Mouse (Mus musculus): ENCODE data around the gene Hal.

The Hal gene

GRCm38 (mm10) chr10:93488066-93488827, at the start of gene Hal:
Hal (plus strand) TSS chr10:93488768.
- DNase-seq: peak; percentile 38 to 54

DNA sequence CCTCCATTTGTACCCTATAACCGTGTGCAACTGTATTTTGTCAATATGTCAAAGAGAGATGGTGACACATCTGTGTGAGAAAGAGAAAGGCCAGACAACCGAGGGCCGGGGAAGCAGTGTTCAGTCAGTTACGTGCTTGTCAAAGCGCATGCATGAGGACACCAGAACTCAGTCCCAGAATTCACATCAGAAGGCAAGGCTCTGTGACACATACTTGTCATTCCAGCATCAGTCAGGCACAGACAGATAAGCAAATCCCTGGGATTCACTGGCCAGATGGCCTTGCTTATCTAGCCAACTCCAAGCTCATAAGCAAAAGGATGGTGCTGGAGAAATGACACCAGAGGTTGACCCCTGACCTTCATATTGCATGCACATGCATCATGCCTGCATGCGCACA, 47.1 kb upstream of the Hal start:
- no peak for DNase-seq

- DNase-seq: no peak
Measured at GRCm38 (mm10) chr10:93442183-93442582, 46.4 kb upstream of the Hal start.

DNA sequence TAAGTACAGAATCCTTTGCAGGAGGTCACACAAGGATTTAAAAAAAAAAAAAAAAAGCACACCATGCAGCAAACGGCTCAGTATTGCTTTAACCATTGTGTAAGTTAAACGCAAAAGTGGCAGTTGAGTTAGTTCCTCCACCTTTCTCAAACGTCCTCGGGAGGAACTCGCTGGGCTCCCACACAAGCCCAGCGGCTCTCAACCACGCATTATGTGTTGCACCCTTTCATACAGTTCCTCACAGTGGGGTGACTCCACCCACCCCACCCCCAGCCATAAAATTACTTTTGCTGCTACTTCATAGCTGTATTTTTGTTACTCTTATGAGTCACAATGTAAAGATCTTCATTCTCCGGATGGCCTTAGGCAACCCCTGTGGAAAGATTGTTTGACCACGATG, 44.2 kb upstream of the Hal start:
- no peak for DNase-seq

DNA sequence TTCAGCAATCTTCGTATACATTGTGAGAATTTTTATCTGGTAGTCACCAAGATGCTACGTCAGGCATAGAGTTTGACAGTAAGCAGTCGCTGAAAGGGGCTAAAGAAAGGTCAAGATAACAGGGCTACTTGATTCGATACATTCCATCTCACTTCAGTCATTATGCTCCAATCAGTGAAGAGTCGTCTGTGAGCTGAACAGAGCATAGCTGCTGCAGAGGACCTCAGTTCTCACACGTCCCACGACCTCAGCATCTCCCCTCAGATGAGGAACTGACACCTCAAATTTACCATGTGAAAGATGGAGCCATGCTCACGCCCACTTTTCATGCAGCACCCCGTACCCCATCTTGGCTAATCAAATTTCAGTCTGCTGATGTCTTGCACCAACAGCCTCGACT, 41.2 kb upstream of the Hal start:
- DNase-seq: no peak

GRCm38 (mm10) chr10:93454652-93455014, 33.9 kb upstream of the Hal start:
- no peak for DNase-seq

DNA sequence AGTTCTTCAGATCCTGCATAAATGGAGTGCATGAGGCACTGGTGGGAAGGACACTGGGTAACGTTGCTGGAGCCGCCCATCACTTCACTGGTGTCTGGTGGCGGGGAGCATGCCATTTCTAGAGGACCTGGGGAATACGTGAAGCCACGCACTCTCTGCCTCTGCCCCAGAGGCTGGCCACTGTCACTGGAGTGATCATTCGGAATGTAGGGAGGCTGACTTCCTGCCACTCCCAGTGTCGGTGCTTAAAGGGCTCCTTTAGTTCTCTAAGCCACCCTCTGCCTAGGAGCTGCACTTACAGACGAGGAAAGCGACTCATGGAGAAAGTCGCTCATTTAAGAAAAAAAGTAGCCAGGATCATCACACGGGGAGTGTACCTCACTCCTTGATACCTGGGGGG, 28.5 kb upstream of the Hal start:
- no peak for DNase-seq

DNA sequence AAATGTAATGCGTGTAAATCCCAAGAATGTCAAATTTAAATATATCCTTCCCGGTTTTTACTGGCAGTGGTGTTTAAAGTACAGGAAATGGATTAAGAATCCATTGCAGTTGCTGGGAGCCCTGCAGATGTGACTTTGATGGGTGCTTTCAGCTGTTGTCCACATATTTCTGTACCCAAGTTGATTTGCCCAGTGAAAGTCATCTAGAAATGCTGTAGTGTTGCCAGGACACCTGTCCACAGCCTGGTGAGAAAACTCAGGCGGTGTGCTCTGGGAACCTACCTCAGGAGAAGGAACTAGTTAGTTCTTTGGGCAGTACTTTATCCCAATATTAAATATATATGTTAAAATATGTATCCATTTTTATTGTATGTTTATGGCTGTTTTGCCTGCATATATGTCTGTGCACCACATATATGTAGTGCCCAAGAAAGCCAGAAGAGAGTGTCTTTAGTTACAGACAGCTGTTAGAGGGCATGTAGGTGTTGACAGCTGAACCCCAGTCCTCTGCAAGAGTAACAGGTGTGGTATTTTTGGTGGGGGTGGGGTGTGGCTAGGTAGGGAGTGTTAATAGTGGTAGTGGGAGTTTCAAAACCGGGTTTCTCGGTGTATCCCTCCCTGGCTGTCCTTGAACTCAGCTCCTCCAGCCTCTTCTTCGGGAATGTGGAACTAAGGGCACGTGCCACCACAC, 25.7 kb upstream of the Hal start:
- DNase-seq: no peak

DNA sequence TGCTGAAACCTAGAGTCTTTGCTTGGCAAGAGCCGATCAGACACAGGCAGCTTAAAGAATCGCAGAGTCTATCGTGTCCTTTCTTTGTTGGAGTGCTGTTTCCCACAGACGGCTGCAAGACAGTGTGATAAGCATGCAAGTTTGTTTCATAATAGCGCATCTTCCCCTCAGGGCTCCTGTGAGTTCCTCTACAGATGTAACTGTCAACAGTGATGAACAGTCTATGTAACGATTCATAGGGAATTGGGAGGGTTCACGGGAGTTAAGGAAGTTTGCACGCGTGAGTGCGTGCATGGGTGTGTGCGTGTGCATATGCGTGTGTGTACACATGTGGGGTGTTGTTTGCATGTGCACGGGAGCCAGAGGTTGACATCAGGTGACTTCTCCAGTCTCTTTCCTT, 25.0 kb upstream of the Hal start:
- DNase-seq: no peak

- DNase-seq: no peak
Measured at GRCm38 (mm10) chr10:93467259-93467658, 21.3 kb upstream of the Hal start.

- DNase-seq: no peak
Measured at GRCm38 (mm10) chr10:93467791-93468190, 20.8 kb upstream of the Hal start.

- peak; percentile 80 to 91 for DNase-seq
Measured at GRCm38 (mm10) chr10:93471415-93471814, 17.2 kb upstream of the Hal start.

GRCm38 (mm10) chr10:93484511-93484910, 4.1 kb upstream of the Hal start:
- DNase-seq: no peak

- peak; percentile 49 to 53 for DNase-seq
Measured at GRCm38 (mm10) chr10:93485055-93485691, 3.4 kb upstream of the Hal start.

GRCm38 (mm10) chr10:93486622-93487021, 1.9 kb upstream of the Hal start:
- peak in 1 of 2 experiments; percentile 44 for DNase-seq

- no peak for DNase-seq
Measured at GRCm38 (mm10) chr10:93488828-93489226, 259 bp downstream of the Hal start.

DNA sequence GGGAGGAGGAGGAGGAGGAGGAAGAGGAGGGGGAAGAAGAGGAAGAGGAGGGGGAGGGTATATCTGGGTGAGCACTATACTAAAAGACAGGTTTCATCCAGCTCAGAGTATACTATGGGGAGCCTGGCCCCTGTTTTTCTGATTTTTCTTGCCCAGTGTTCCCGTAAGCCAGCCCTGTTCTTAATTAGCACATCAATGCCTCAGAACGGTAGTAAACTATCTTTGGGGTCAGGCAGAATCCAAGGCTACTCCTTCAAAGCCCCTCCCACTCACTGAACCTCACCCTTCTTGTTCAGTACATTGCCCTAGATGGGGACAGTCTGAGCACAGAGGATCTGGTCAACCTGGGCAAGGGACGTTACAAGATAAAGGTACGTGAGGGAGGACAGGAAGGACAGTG, 1.9 kb downstream of the Hal start:
- DNase-seq: no peak

DNA sequence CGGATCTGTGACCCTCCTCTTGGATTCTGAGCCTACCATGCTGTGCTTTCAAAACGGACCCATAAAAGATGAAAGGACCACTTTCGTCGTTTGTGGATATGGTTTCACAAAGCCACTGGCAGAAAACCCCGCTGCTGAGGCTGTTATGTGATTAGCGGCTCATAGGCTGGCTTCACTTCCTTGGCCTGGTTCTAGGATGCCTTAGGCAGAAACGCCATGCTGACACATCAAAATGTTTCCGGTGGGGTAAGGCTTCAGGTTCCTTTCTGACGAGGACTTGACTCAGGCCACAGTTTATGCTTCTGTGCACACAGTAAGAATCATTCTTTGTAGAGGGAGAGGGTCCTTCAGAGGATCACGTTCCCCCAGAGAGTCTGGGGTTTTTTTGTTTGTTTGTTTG, 12.3 kb downstream of the Hal start:
- no peak for DNase-seq

DNA sequence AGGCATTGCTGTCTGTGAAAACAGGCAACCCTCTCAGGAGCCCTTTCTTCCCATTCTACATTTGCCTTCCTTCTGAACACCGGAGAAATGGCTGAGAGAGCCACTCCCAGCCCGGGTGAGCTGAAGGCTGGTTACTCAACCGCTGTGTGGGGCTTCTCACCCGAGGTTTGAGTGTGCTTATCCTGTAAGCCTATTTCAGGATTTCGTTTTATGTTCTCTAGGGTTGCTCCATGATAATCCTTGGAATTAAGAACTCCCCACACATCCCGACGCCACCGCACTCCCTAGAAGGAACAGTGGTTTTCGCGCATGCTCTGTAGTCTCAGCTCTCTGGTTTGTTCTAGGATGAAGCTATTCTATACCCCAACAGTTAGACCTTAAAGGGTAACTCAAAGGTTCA, 12.8 kb downstream of the Hal start:
- no peak for DNase-seq

DNA sequence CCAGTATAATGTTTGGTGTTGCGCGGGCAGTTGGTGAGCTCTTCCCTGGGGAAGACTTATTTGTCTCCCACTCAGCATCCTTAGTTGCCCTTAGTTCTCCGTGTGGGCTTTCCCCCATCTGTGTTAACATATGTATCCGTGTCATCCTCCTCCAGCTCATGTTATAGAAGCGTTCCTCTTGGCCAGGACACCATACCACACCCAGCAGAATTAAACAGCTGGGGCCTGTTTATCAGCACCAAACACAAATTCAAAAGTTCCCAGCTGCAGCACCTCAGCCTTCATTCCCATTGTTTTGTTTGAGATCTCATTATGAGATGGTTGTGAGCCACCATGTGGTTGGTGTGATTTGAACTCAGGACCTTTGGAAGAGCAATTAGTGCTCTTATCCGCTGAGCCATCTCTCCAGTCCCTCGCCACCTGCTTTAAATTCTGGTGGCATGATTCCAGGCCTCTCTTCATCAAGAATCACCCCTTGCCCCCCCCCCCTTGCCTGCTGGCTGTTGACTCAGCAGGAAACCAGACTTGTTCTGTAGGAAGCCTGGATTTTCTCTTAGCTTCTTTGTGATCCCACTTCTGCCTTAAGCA, 19.9 kb downstream of the Hal start:
- DNase-seq: no peak

DNA sequence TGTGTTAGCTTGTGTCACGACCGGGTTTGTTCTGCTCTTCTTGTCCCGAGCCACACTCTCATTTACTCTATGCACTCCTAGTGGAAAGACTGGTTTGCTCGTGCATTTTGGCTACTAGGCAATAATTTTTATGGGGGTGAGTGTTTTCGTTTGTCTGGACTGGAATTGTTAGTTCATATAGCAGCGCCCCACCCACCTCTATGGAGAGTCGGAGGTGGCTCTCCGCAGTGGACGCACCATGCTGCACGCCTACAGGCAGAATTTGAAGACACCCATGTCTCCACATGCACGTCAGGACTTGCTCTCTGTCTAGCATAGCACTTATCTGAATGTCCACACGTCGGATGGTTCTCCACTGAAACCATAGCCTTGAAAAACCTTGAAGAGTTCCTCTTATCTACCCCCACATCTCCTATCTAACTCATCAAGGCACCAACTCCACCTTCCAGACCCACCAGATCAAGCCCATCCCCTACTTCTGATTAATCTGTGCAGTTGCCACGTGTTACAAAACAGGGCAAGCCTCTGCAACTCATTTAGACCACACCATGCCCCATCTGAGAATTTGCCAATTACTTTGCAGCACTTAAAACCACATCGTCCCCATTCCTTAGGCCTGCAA, 21.1 kb downstream of the Hal start:
- DNase-seq: no peak

- no peak for DNase-seq
Measured at GRCm38 (mm10) chr10:93515419-93515818, 26.9 kb downstream of the Hal start.

DNA sequence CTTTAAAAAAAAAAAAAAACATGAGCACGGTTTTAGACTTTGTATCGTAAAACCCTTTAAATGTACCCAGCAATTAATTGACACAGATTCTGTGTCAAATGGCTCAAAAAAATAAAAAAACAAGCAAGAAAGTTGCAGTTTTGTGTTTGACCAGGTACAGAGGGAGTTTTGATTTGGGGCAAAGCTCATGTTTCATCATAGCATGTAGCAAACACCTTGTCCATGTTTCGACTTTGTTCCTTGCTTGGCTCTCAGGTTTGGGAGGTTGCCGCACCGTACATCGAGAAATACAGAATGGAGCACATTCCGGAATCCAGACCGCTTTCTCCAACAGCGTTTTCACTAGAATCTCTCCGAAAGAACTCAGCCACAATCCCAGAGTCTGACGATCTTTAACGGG, 27.4 kb downstream of the Hal start:
- no peak for DNase-seq
